Mouse (Mus musculus): ENCODE measurements around the gene Tln2.

Gene Tln2

GRCm38 (mm10) chr9:67191488-67192331 lies 367.8 kb downstream of the Tln2 start:
- no peak for DNase-seq

GRCm38 (mm10) chr9:67187686-67188085 lies 371.8 kb downstream of the Tln2 start:
- DNase-seq: no peak

GRCm38 (mm10) chr9:67187182-67187581 lies 372.3 kb downstream of the Tln2 start:
- no peak for DNase-seq

GRCm38 (mm10) chr9:67184556-67184955 lies 374.9 kb downstream of the Tln2 start:
- no peak for DNase-seq

GRCm38 (mm10) chr9:67183520-67183919 lies 376.0 kb downstream of the Tln2 start:
- DNase-seq: no peak

GRCm38 (mm10) chr9:67182006-67182405 lies 377.5 kb downstream of the Tln2 start:
- no peak for DNase-seq

GRCm38 (mm10) chr9:67178709-67179108 lies 380.8 kb downstream of the Tln2 start:
- DNase-seq: no peak

GRCm38 (mm10) chr9:67178203-67178602 lies 381.3 kb downstream of the Tln2 start:
- DNase-seq: no peak

- no peak for DNase-seq
Observed at GRCm38 (mm10) chr9:67176073-67176472, 383.4 kb downstream of the Tln2 start.

GRCm38 (mm10) chr9:67173816-67174215 lies 385.7 kb downstream of the Tln2 start:
- DNase-seq: no peak

GRCm38 (mm10) chr9:67173154-67173553 lies 386.3 kb downstream of the Tln2 start:
- no peak for DNase-seq

- no peak for DNase-seq
Observed at GRCm38 (mm10) chr9:67171409-67171808, 388.1 kb downstream of the Tln2 start.

GRCm38 (mm10) chr9:67170759-67171158 lies 388.7 kb downstream of the Tln2 start:
- DNase-seq: no peak

- no peak for DNase-seq
Observed at GRCm38 (mm10) chr9:67170047-67170446, 389.5 kb downstream of the Tln2 start.

Data from kidney, adult 11 months (tissue).